Mouse (Mus musculus): ENCODE measurements at regions not wholly inside any gene's neighbourhood (a gene's known extent, or its start where the extent isn't known, plus 50 kb on each side); places are given as distances from the start of the nearest gene placed in this dataset.

DNA sequence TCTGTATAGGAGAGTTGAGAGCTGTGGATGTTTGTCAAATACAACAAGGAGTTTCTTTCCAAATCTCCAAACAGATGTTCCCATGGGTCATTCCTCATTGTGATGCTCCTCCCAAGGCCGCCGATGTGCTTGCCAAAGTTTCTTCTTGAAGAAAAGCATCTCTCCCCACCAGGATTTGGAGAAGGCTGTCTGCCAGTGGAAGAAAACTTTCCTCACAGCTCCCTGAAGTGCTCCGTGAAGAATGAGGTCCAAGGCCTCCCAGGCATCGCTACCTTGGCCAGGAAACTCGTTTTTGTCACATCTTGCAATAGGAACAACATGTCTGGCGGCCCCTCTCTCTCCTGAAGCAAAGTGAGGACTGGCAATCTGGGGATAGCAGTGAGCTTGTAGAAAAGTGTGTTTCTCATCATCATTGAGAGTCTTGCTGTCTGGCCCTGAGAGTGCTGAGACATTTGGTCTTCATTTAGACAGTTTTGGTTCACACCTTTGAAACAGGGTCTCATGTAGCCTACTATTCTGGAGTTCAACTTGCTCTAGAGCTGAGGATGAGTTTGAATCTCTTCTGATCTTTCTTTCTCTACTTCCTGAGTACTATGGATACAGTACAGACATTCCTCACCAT, 386.9 kb upstream of the Klhl29 start:
- Histone ChIP-seq H3K4me1 (ENCODE audit: control insufficient read depth, insufficient read depth, low read length) (peaks cover 8% of the 10 kb centered on the region; the same call in 1 of the 2 replicates), H3K27me3 (replicated peaks; ENCODE audit: control insufficient read depth, insufficient read depth, low read length) (no peaks in the 10 kb centered on the region), H3K36me3 (ENCODE audit: control insufficient read depth, insufficient read depth, low read length) (no peaks in the 10 kb centered on the region), H3K9me3 (replicated peaks; ENCODE audit: control insufficient read depth, low read length) (no peaks in the 10 kb centered on the region), H3K4me2 (ENCODE audit: low read length) (no peak overlapping the region), H3K4me3 (ENCODE audit: low read depth, low read length) (no peak overlapping the region), H3K9ac (ENCODE audit: low read length) (no peak overlapping the region), H3K27ac (ENCODE audit: low read depth, low read length) (no peak overlapping the region)
- DNase-seq (ENCODE audit: low spot score) = no peak
- no peak for ATAC-seq
- 85% methylated on average over 6 of the region's 6 CpGs for WGBS

DNA sequence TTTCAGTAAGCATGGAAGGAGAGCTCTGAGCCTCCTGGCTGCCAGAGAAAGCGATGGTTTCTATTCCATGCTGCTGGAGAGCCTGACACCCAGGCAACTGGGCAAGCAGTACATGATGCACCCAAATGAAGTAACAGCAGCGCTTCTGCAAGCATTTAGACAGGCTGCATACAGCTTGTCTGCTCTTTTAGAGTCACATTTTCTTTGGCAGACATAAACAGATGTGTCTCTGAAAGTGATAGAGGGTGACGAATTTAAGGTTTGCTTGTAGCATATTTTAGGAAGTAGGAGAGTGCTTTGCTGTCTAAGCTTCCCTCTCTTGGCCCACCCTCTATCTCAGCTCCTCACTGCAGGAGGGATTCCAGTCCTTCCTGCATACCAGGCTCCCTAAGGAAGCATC, 384.0 kb upstream of the Klhl29 start:
- 81% methylated on average over 3 of the region's 3 CpGs for WGBS
- DNase-seq (ENCODE audit: low spot score) (no peak), ATAC-seq (no peak)
- Histone ChIP-seq H3K36me3 (ENCODE audit: control insufficient read depth, insufficient read depth, low read length) (no peaks in the 10 kb centered on the region), H3K4me2 (ENCODE audit: low read length) (no peak overlapping the region), H3K4me1 (ENCODE audit: control insufficient read depth, insufficient read depth, low read length) (peaks cover 5% of the 10 kb centered on the region; the same call in 1 of the 2 replicates), H3K27ac (ENCODE audit: low read depth, low read length) (no peak overlapping the region), H3K9me3 (replicated peaks; ENCODE audit: control insufficient read depth, low read length) (no peaks in the 10 kb centered on the region), H3K4me3 (ENCODE audit: low read depth, low read length) (no peak overlapping the region), H3K27me3 (replicated peaks; ENCODE audit: control insufficient read depth, insufficient read depth, low read length) (no peaks in the 10 kb centered on the region), H3K9ac (ENCODE audit: low read length) (no peak overlapping the region)

DNA sequence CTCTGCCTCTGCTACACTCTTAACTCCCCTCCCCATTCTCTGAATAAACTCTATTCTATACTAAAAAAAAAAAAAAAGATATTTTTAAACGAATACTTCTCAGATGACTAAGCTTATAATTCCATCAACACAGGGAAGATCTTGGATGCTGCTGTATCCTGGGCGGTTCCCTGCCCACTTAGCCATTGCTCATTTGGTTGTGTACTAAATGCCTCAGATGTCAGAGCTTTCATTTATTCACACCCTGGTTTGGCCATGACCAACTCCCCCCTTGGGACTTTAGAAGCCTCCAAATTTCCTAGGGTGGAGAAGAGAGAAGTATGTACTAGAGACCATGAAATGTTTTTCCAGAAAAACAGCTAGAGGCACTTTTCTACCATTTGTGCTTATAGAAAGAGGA, 382.3 kb upstream of the Klhl29 start:
- no peak for DNase-seq (ENCODE audit: low spot score)
- Histone ChIP-seq H3K36me3 (ENCODE audit: control insufficient read depth, insufficient read depth, low read length) (no peaks in the 10 kb centered on the region), H3K4me1 (ENCODE audit: control insufficient read depth, insufficient read depth, low read length) (0 out of 2 replicates have a peak, but pooled peaks cover 2% of the 10 kb centered on the region), H3K4me2 (ENCODE audit: low read length) (no peak overlapping the region), H3K27ac (ENCODE audit: low read depth, low read length) (no peak overlapping the region), H3K9me3 (replicated peaks; ENCODE audit: control insufficient read depth, low read length) (no peaks in the 10 kb centered on the region), H3K27me3 (replicated peaks; ENCODE audit: control insufficient read depth, insufficient read depth, low read length) (no peaks in the 10 kb centered on the region), H3K9ac (ENCODE audit: low read length) (no peak overlapping the region), H3K4me3 (ENCODE audit: low read depth, low read length) (no peak overlapping the region)
- 89% methylated on average over 2 of the region's 2 CpGs for WGBS
- no peak for ATAC-seq

DNA sequence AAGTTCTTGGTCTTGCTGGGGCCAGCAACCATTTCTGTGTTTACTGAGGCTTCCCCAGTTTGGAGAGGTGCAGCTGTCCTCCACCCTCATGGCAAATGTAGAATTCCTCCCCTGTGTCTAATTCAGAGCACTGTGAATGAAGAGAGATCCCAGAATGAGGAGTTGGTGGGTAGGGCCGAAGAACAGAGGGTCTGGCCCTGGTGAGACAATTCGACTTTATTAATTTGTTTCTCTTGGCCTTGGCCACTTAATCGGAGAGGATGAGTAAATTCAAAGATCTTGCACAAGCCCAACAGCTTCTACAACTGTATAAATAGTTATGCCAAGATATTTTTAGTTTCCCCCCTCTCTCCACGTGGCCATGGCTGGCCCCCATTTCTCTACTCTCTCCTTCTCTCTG, 381.9 kb upstream of the Klhl29 start:
- H3K27me3 ChIP-seq (replicated peaks; ENCODE audit: control insufficient read depth, insufficient read depth, low read length) = no peaks in the 10 kb centered on the region
- no peak for ATAC-seq
- no peak overlapping the region for H3K9ac ChIP-seq (ENCODE audit: low read length)
- no peak for DNase-seq (ENCODE audit: low spot score)
- H3K4me3 ChIP-seq (ENCODE audit: low read depth, low read length) = no peak overlapping the region
- no peak overlapping the region for H3K4me2 ChIP-seq (ENCODE audit: low read length)
- H3K4me1 ChIP-seq (ENCODE audit: control insufficient read depth, insufficient read depth, low read length) = 0 out of 2 replicates have a peak, but pooled peaks cover 1% of the 10 kb centered on the region
- no peak overlapping the region for H3K27ac ChIP-seq (ENCODE audit: low read depth, low read length)
- 90% methylated on average over 4 of the region's 4 CpGs for WGBS
- no peaks in the 10 kb centered on the region for H3K9me3 ChIP-seq (replicated peaks; ENCODE audit: control insufficient read depth, low read length)
- H3K36me3 ChIP-seq (ENCODE audit: control insufficient read depth, insufficient read depth, low read length) = no peaks in the 10 kb centered on the region

DNA sequence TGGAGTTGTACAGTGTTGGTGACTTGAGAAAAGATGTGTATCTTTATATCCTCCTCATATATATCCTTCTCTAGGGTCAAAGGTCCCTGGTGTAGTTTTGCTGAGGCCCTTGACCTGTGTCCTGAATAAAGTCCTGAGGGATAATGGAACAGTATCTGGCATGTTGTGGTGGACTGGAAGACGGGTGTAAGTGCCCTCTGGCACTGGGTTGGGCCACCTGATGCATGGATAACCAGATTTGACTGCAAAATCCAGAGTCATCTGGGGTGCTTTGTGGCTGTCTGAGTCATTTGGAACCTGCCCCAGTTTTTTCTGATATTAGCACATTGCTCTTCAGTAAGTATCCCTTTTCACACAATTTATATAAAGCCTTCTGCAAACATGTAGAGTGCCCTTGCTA, 378.3 kb upstream of the Klhl29 start:
- no peaks in the 10 kb centered on the region for H3K27me3 ChIP-seq (replicated peaks; ENCODE audit: control insufficient read depth, insufficient read depth, low read length)
- 83% methylated on average over 1 of the region's 1 CpGs for WGBS
- H3K4me2 ChIP-seq (ENCODE audit: low read length) = no peak overlapping the region
- no peak for ATAC-seq
- no peak for DNase-seq (ENCODE audit: low spot score)
- H3K36me3 ChIP-seq (ENCODE audit: control insufficient read depth, insufficient read depth, low read length) = no peaks in the 10 kb centered on the region
- H3K4me1 ChIP-seq (ENCODE audit: control insufficient read depth, insufficient read depth, low read length) = no peaks in the 10 kb centered on the region
- H3K9ac ChIP-seq (ENCODE audit: low read length) = no peak overlapping the region
- H3K9me3 ChIP-seq (replicated peaks; ENCODE audit: control insufficient read depth, low read length) = no peaks in the 10 kb centered on the region
- H3K27ac ChIP-seq (ENCODE audit: low read depth, low read length) = no peak overlapping the region
- no peak overlapping the region for H3K4me3 ChIP-seq (ENCODE audit: low read depth, low read length)

DNA sequence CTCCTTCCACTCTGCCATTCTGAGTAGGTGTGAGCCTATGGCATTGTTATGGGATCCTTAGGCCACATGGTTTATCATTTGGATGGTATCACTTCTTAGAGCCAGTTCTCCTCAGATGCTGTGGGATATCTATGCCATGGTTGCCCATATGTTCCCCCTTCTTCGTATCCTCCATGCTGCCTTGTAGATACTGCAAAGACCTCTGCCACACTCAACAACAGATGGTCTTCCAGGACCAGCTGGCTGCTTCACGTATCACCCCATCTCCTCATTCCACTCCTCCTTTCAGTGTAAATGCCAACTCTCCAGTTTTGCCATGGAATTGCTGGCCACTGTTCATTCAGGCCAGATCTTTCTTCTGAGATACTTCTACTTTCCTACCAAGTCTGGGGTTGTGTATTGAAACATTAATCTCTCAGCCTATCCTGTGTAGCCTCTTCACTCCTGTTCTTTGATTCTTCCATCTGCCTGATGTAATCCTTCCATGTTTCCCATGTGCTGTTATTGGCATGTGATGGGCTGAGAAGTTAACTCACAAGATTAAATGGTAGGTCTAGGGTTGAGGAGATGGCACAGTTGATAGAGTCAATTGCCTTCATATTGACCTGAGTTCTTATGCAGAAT, 368.7 kb upstream of the Klhl29 start:
- WGBS = 75% methylated on average over 2 of the region's 2 CpGs
- no peak for ATAC-seq
- H3K36me3 ChIP-seq (ENCODE audit: control insufficient read depth, insufficient read depth, low read length) = no peaks in the 10 kb centered on the region

DNA sequence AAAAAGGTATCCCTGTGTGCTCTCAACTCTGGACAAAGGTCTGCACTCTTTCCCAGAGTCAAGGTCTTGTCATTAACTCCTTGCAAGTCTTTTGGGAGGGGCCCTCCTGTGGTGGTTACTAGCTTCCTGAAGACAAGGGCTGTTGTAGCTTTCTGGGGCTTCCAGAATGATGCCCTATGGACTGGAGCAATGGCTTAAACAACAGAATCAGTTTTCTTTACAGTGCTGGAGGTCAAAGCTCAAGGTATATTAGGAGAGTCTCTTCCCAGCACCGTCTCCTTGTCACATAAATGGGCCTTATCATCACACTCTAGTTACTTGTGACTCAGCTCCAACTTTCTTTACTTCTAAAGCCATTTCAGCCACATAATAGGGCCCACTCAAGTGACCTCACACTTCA, 360.6 kb upstream of the Klhl29 start:
- no peak overlapping the region for H3K4me2 ChIP-seq (ENCODE audit: low read length)
- no peak overlapping the region for H3K9ac ChIP-seq (ENCODE audit: low read length)
- DNase-seq (ENCODE audit: low spot score) (no peak), ATAC-seq (no peak)
- no peaks in the 10 kb centered on the region for H3K36me3 ChIP-seq (ENCODE audit: control insufficient read depth, insufficient read depth, low read length)
- WGBS = 51% methylated on average over 1 of the region's 1 CpGs
- no peaks in the 10 kb centered on the region for H3K9me3 ChIP-seq (replicated peaks; ENCODE audit: control insufficient read depth, low read length)
- H3K27me3 ChIP-seq (replicated peaks; ENCODE audit: control insufficient read depth, insufficient read depth, low read length) = no peaks in the 10 kb centered on the region
- no peak overlapping the region for H3K27ac ChIP-seq (ENCODE audit: low read depth, low read length)
- no peak overlapping the region for H3K4me3 ChIP-seq (ENCODE audit: low read depth, low read length)
- H3K4me1 ChIP-seq (ENCODE audit: control insufficient read depth, insufficient read depth, low read length) = no peaks in the 10 kb centered on the region

More for the DNA sequence above, 368.7 kb upstream of the Klhl29 start:
- Histone ChIP-seq H3K9me3 (replicated peaks; ENCODE audit: control insufficient read depth, low read length) (no peaks in the 10 kb centered on the region), H3K4me3 (ENCODE audit: low read depth, low read length) (no peak overlapping the region), H3K4me1 (ENCODE audit: control insufficient read depth, insufficient read depth, low read length) (no peaks in the 10 kb centered on the region), H3K27ac (ENCODE audit: low read depth, low read length) (0 out of 2 replicates have a peak overlapping the region, but pooled peaks have one; percentile 5), H3K9ac (ENCODE audit: low read length) (no peak overlapping the region), H3K27me3 (replicated peaks; ENCODE audit: control insufficient read depth, insufficient read depth, low read length) (no peaks in the 10 kb centered on the region), H3K4me2 (ENCODE audit: low read length) (no peak overlapping the region)
- DNase-seq (ENCODE audit: low spot score) = no peak

DNA sequence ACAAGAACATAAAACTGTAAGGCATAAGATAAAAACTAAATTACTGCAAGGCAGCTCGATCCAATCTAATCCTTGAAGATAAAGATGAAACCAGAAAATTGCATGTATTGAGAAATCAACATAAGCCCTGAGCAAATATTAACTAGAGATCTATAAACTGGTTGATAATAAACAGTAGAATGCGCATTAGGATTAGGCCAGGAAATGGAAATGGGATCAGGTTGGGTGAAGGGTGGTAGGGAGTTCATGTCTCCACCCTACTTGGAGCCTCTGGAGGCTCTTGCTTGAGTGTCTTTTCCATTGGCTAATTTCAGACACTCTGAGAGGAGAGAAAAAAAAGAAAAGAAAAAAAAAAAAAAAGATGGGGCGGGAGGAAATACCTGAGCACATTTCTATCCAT, 359.4 kb upstream of the Klhl29 start:
- Histone ChIP-seq H3K4me1 (ENCODE audit: control insufficient read depth, insufficient read depth, low read length) (no peaks in the 10 kb centered on the region), H3K27ac (ENCODE audit: low read depth, low read length) (no peak overlapping the region), H3K9ac (ENCODE audit: low read length) (no peak overlapping the region), H3K27me3 (replicated peaks; ENCODE audit: control insufficient read depth, insufficient read depth, low read length) (no peaks in the 10 kb centered on the region), H3K36me3 (ENCODE audit: control insufficient read depth, insufficient read depth, low read length) (no peaks in the 10 kb centered on the region), H3K4me2 (ENCODE audit: low read length) (no peak overlapping the region), H3K9me3 (replicated peaks; ENCODE audit: control insufficient read depth, low read length) (no peaks in the 10 kb centered on the region), H3K4me3 (ENCODE audit: low read depth, low read length) (no peak overlapping the region)
- ATAC-seq (no peak), DNase-seq (ENCODE audit: low spot score) (no peak)
- 90% methylated on average over 3 of the region's 3 CpGs for WGBS

DNA sequence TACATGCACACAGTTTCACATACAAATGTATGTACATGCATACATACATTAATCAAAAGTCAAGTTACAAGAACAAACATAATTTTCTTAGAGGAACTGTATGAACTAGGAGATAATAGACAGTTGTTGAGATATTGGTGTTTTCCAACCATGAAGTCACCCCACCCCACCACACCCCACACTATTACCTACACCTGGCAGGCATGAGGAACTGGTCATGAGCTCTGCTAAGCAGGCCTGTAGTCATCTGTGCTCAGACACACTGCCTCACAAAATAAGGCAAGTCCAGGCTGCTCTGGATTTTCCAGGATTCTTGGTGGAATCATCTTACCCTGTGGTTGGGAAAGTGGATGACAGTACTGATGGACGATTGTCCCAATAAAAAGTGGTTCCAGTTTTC, 347.6 kb upstream of the Klhl29 start:
- Histone ChIP-seq H3K27me3 (replicated peaks; ENCODE audit: control insufficient read depth, insufficient read depth, low read length) (no peaks in the 10 kb centered on the region), H3K27ac (ENCODE audit: low read depth, low read length) (no peak overlapping the region), H3K4me1 (ENCODE audit: control insufficient read depth, insufficient read depth, low read length) (no peaks in the 10 kb centered on the region), H3K9ac (ENCODE audit: low read length) (no peak overlapping the region), H3K9me3 (replicated peaks; ENCODE audit: control insufficient read depth, low read length) (no peaks in the 10 kb centered on the region), H3K4me2 (ENCODE audit: low read length) (no peak overlapping the region), H3K36me3 (ENCODE audit: control insufficient read depth, insufficient read depth, low read length) (no peaks in the 10 kb centered on the region), H3K4me3 (ENCODE audit: low read depth, low read length) (no peak overlapping the region)
- DNase-seq (ENCODE audit: low spot score) = no peak
- WGBS = 88% methylated on average over 1 of the region's 1 CpGs
- ATAC-seq = no peak

All from forebrain, embryonic 14.5 days (tissue).